ENCODE assay signal across 9 mouse cellular contexts in the genomic region with DNA sequence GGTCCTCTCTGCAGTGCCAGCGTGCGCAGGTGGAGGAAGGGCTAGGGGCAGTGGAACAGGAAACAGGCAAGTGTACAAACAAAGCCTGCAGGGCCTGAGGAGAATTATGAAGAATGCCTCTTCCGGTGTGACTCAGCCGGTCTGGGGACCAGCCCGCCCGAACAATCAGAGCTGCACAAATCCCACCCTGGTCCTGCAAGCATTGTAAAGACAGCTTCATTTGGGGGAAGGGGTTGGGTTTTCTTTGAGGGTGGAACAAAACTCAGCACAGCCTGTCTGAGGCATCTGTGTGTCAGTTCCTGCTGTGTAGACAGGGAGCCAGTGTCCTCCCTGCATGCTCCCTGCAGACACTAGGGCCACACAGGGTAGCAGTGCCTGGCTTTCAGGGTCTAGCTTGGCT.
A peak's percentile ranks its signal among the peaks of the same experiment; 100 is the strongest.
DNase-seq lines count a peak whose midpoint lies in the region; ATAC-seq and TF ChIP-seq lines count a peak whose summit lies in the region.
"Had no signal": no experiment of that assay in that cellular context is flagged by ENCODE, and none has a peak within 500 bp of the region (broad histone marks: within the 10 kb centered on the region; RNA-seq: fewer than 3 reads in every experiment).

No protein-coding gene starts in this region.

- H3K27ac ChIP-seq in kidney, adult 2 months (ENCODE audit: insufficient read depth, low read depth, low read length) = no peak overlapping the region; the same call in 1 of the 2 replicates
- no peak overlapping the region for H3K27ac ChIP-seq in embryonic facial prominence, embryonic 11.5 days (replicated peaks; ENCODE audit: low read depth, low read length)
- H3K27ac ChIP-seq: midbrain, embryonic 12.5 days had no signal

- H3K36me3 ChIP-seq in kidney, adult 2 months (ENCODE audit: control insufficient read depth, insufficient read depth, low read length) = no peaks in the 10 kb centered on the region
- no peaks in the 10 kb centered on the region for H3K36me3 ChIP-seq in embryonic facial prominence, embryonic 11.5 days (replicated peaks; ENCODE audit: control insufficient read depth, insufficient read depth, low read depth, low read length)
- H3K36me3 ChIP-seq: midbrain, embryonic 12.5 days had no signal

- TF ChIP-seq POLR2A in kidney, adult 2 months (IDR thresholded peaks at IDR 0.05; ENCODE audit: low read depth, low read length) = no peak

- H3K9ac ChIP-seq in embryonic facial prominence, embryonic 11.5 days (replicated peaks; ENCODE audit: low read length) = peak overlapping the region; percentile 15; the same call in 1 of the 2 replicates
- H3K9ac ChIP-seq: midbrain, embryonic 12.5 days had no signal

- H3K4me3 ChIP-seq in kidney, adult 2 months (ENCODE audit: insufficient read depth, low read depth, low read length) = no peak overlapping the region
- no peak overlapping the region for H3K4me3 ChIP-seq in embryonic facial prominence, embryonic 11.5 days (ENCODE audit: low read depth, low read length)
- H3K4me3 ChIP-seq: midbrain, embryonic 12.5 days had no signal

- 56% methylated on average over 6 of the region's 6 CpGs for WGBS in kidney, adult 2 months
- 52% methylated on average over 6 of the region's 6 CpGs for WGBS in embryonic facial prominence, embryonic 11.5 days

- H3K4me2 ChIP-seq in embryonic facial prominence, embryonic 11.5 days (ENCODE audit: low read depth, low read length) = no peak overlapping the region
- H3K4me2 ChIP-seq: midbrain, embryonic 12.5 days had no signal

- H3K27me3 ChIP-seq in kidney, adult 2 months (replicated peaks; ENCODE audit: control insufficient read depth, insufficient read depth, low read length) = no peaks in the 10 kb centered on the region
- no peaks in the 10 kb centered on the region for H3K27me3 ChIP-seq in embryonic facial prominence, embryonic 11.5 days (ENCODE audit: control insufficient read depth, insufficient read depth, low read length)

- H3K4me1 ChIP-seq in kidney, adult 2 months (ENCODE audit: control insufficient read depth, insufficient read depth, low read length) = no peaks in the 10 kb centered on the region
- H3K4me1 ChIP-seq in embryonic facial prominence, embryonic 11.5 days (ENCODE audit: control insufficient read depth, insufficient read depth, low read length) = peaks cover 4% of the 10 kb centered on the region

- no peaks in the 10 kb centered on the region for H3K9me3 ChIP-seq in embryonic facial prominence, embryonic 11.5 days (replicated peaks; ENCODE audit: control insufficient read depth, low read length)
- H3K9me3 ChIP-seq: midbrain, embryonic 12.5 days had no signal

- DNase-seq in kidney, adult 2 months = peak; percentile 58
- no peak for DNase-seq in kidney, adult 8-10 months
- no peak for DNase-seq in embryonic facial prominence, embryonic 11.5 days (ENCODE audit: low spot score)
- DNase-seq in lung, postnatal 14 days = peak; percentile 63
- DNase-seq in retina, postnatal 1 day = no peak
- no peak for DNase-seq in urinary bladder, postnatal 10 days (ENCODE audit: low spot score)
- DNase-seq in left cerebral cortex, adult 18-20 months (ENCODE audit: low spot score in 2 of 2) = no peak

- no peak for ATAC-seq in embryonic facial prominence, embryonic 11.5 days (replicated peaks; ENCODE audit: insufficient number of reproducible peaks, low FRiP score, low TSS enrichment, low read depth)
- peak; percentile 79 for ATAC-seq in inflammation-experienced regulatory T-cells, adult 6 months

- TF ChIP-seq CTCF in kidney, adult 2 months (conservative IDR thresholded peaks at IDR 0.05; ENCODE audit: insufficient read depth, insufficient read length, low read depth, low read length) = no peak

Comparison
In these comparisons a context has a peak if more than half of its experiments do, and no peak if none do; other contexts are left out.
1. DNase-seq: peak in kidney, adult 2 months (single experiment) and lung, postnatal 14 days (single experiment); none in kidney, adult 8-10 months (0 of 2), embryonic facial prominence, embryonic 11.5 days (single experiment), retina, postnatal 1 day (single experiment), urinary bladder, postnatal 10 days (single experiment) and left cerebral cortex, adult 18-20 months (0 of 2).